Mouse (Mus musculus) limb, embryonic 14.5 days (tissue): Measurements from ENCODE around the gene Hcls1. TPM values are rescaled to one million over a fixed set of nuclear protein-coding genes. Genes with fewer than 3 reads are reported as not detected.

ENCODE experiments used
- ATAC-seq: fragments of 200-750 bp; cut with Nextera tagmentation; 2 replicates; pipeline ENCODE4 v1.8.0; 2017; ENCODE audit warnings: low read depth, moderate number of reproducible peaks, moderate TSS enrichment; ENCODE audit not compliant: low FRiP score
- DNase-seq: peaks from one replicate; pipeline ENCODE4 v3.0.0-alpha.2; 2015; ENCODE audit warnings: low spot score
- H3K27ac ChIP-seq: fragments of 300-500 bp; sonication (generic); replicated peaks from 2 replicates; pipeline ENCODE4 v1.5.1; 2014; ENCODE audit warnings: low read depth, mild to moderate bottlenecking, low read length, moderate library complexity, mixed read lengths
- H3K27me3 ChIP-seq: fragments of 300-500 bp; sonication (generic); 2 replicates; pipeline ENCODE4 v1.6.1; 2014; ENCODE audit warnings: low read length, mixed read lengths; ENCODE audit not compliant: control insufficient read depth, insufficient read depth
- H3K36me3 ChIP-seq: fragments of 300-500 bp; sonication (generic); 2 replicates; pipeline ENCODE4 v1.6.1; 2014; ENCODE audit warnings: mild to moderate bottlenecking, low read length, moderate library complexity, mixed read lengths; ENCODE audit not compliant: control insufficient read depth, insufficient read depth
- H3K4me1 ChIP-seq: fragments of 300-500 bp; sonication (generic); 2 replicates; pipeline ENCODE4 v1.6.1; 2014; ENCODE audit warnings: antibody characterized with exemption, low read length, mixed read lengths; ENCODE audit not compliant: control insufficient read depth, insufficient read depth
- H3K4me2 ChIP-seq: fragments of 300-500 bp; sonication (generic); replicated peaks from 2 replicates; pipeline ENCODE4 v1.6.1; 2014; ENCODE audit warnings: low read depth, mild to moderate bottlenecking, low read length, moderate library complexity; ENCODE audit not compliant: severe bottlenecking
- H3K4me3 ChIP-seq: fragments of 300-500 bp; sonication (generic); replicated peaks from 2 replicates; pipeline ENCODE4 v1.5.1; 2014; ENCODE audit warnings: low read length
- H3K9ac ChIP-seq: fragments of 300-500 bp; sonication (generic); 2 replicates; pipeline ENCODE4 v1.6.1; 2014; ENCODE audit warnings: mild to moderate bottlenecking, low read depth, low read length, moderate library complexity; ENCODE audit not compliant: severe bottlenecking
- H3K9me3 ChIP-seq: fragments of 300-500 bp; sonication (generic); 2 replicates; pipeline ENCODE4 v1.6.1; 2016; ENCODE audit warnings: low read length; ENCODE audit not compliant: control insufficient read depth
- POLR2A ChIP-seq: fragments of 200-500 bp; IDR thresholded peaks from 2 replicates; pipeline ENCODE4 v1.8.0; 2012; ENCODE audit warnings: inconsistent platforms, mild to moderate bottlenecking, moderate library complexity, borderline replicate concordance; ENCODE audit not compliant: insufficient read depth, insufficient read length; ENCODE audit errors: extremely low read depth
- WGBS: fragments of 180-500 bp; shearing (Covaris S2); extraction: QIAGEN DNeasy Blood & Tissue Kit; methylation state at CpG from one replicate; pipeline ENCODE4 v1.1.7; 2014; 5-methylcytosine and 5-hydroxymethylcytosine counted together
- polyA plus RNA-seq, 2 experiments: library from polyadenylated mRNA; depleted of rRNA in 1 of 2; stranded (reverse) in 1 of 2; unstranded in 1 of 2; fragments of >200 nt; fragmentation: Nextera tagmentation in 1 of 2; extraction: Ambion mirVana in 1 of 2; gene quantifications; 2 replicates each; pipeline versions ENCODE4 v1.2.1 to v1.2.3; 2012 to 2014

Gene Hcls1
- polyA plus RNA-seq, 2 experiments, result 3.3 to 7.7 TPM

DNA sequence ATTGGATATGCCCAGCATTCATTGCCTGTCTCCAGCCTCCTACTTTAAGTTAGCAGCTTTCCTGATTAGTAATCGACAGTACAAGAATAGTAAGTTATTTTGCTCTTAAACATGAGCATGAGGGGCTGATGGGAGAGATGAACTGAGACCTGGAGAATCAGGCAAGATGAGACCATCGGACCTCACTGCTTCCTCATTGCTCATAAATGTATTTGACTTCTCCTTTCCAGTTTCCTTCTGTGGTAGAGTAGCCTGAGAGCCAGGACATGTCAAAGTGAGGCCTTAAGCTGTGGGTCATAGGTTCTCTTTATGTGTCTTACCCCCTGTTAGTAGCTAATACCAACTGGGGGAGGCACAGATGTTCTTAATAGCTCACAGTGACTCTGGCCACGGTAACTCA, 1.0 kb downstream of the Hcls1 start:
- ATAC-seq (no peak), DNase-seq (no peak)
- H3K27ac ChIP-seq, result no peak overlapping the region
- 71% methylated on average over 3 of the region's 3 CpGs for WGBS
- TF ChIP-seq POLR2A, result no peak
- no peaks in the 10 kb centered on the region for H3K27me3 ChIP-seq
- no peaks in the 10 kb centered on the region for H3K9me3 ChIP-seq
- peaks cover 20% of the 10 kb centered on the region for H3K36me3 ChIP-seq
- no peak overlapping the region for H3K4me3 ChIP-seq
- no peak overlapping the region for H3K9ac ChIP-seq
- peaks cover 6% of the 10 kb centered on the region; the same call in 1 of the 2 replicates for H3K4me1 ChIP-seq
- H3K4me2 ChIP-seq, result no peak overlapping the region

DNA sequence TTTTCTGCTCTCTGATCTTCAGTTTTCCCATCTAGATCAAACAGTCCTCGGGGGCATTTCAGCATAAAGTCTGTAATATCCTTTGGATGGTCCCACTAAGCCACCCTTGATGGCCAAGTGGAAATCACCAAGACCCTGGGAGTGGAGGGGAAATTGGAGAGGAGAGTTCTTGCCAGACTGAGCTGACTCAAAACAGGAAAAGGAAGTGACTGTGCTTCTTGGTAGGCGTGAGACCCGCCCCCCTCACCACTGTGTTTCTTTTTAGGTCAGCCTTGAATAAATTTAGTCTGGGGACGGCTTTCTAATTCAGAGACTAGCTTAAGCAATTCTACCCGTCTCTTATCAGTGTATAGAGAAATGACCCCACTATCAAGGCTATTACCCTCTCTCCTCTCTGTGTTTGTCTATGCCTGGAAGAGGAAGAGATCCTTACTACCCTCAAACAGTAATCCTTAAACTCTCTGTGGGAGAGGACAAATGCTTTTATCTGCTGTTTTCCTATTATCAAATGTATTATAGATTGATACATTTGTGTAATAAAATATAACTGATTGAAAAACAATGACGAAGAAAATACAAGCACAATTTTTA, 6.4 kb downstream of the Hcls1 start:
- ATAC-seq (no peak), DNase-seq (no peak)
- no peak overlapping the region for H3K9ac ChIP-seq
- H3K4me3 ChIP-seq, result no peak overlapping the region
- H3K36me3 ChIP-seq, result no peaks in the 10 kb centered on the region
- H3K9me3 ChIP-seq, result no peaks in the 10 kb centered on the region
- no peak overlapping the region for H3K4me2 ChIP-seq
- WGBS, result 75% methylated on average over 6 of the region's 6 CpGs
- no peaks in the 10 kb centered on the region for H3K27me3 ChIP-seq
- no peak for TF ChIP-seq POLR2A
- H3K27ac ChIP-seq, result no peak overlapping the region
- no peaks in the 10 kb centered on the region; the same call in 1 of the 2 replicates for H3K4me1 ChIP-seq

DNA sequence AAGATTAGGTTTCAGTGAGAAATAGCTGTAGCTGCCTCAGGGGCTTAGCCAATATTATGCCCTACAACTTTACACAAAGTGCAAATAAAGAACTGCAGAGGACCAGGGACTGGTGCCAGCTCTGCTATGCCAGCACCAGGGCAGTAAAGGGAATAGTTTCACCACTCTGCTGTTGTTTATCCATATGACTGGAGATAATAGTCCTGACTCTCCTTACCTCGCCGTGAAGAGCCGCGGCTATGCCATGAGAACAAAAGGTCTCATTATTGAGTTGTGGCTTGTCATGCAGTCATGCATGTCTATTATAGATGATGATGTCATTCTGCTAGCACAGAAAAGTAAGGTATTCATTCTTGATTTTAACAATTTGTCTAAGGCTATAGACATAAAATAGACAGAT, 7.1 kb downstream of the Hcls1 start:
- H3K4me1 ChIP-seq, result no peaks in the 10 kb centered on the region; the same call in 1 of the 2 replicates
- no peak overlapping the region for H3K9ac ChIP-seq
- H3K9me3 ChIP-seq, result no peaks in the 10 kb centered on the region
- no peak for ATAC-seq
- no peak overlapping the region for H3K27ac ChIP-seq
- 82% methylated on average over 4 of the region's 4 CpGs for WGBS
- TF ChIP-seq POLR2A, result no peak
- H3K36me3 ChIP-seq, result no peaks in the 10 kb centered on the region
- no peak overlapping the region for H3K4me3 ChIP-seq
- no peaks in the 10 kb centered on the region for H3K27me3 ChIP-seq
- DNase-seq, result no peak
- H3K4me2 ChIP-seq, result no peak overlapping the region

DNA sequence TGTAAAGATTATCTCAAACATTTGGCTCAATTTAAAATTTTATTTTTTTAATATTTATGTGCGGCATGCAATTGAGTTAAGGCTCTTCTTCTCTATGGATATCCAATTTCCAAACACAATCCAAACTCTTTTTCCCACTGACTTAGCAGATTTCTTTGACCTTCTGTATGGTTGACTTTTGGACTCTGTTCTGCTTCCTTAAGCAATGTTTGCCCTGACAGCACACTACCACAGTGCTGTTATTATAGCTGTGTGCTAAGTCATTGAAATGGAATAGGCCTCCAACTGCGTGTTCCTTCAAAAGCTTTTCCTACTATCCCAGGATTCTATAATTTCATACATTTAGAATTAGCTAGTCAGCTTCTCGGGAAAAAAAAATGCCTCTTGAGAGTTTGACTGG, 8.8 kb downstream of the Hcls1 start:
- no peak overlapping the region for H3K4me2 ChIP-seq
- no peaks in the 10 kb centered on the region for H3K36me3 ChIP-seq
- H3K4me1 ChIP-seq, result no peaks in the 10 kb centered on the region; the same call in 1 of the 2 replicates
- H3K27ac ChIP-seq, result no peak overlapping the region
- H3K9me3 ChIP-seq, result no peaks in the 10 kb centered on the region
- no peak for DNase-seq
- H3K27me3 ChIP-seq, result no peaks in the 10 kb centered on the region
- whole genome bisulfite sequencing, result 83% methylated on average over 3 of the region's 3 CpGs
- TF ChIP-seq POLR2A, result no peak
- no peak overlapping the region for H3K4me3 ChIP-seq
- no peak for ATAC-seq
- no peak overlapping the region for H3K9ac ChIP-seq

DNA sequence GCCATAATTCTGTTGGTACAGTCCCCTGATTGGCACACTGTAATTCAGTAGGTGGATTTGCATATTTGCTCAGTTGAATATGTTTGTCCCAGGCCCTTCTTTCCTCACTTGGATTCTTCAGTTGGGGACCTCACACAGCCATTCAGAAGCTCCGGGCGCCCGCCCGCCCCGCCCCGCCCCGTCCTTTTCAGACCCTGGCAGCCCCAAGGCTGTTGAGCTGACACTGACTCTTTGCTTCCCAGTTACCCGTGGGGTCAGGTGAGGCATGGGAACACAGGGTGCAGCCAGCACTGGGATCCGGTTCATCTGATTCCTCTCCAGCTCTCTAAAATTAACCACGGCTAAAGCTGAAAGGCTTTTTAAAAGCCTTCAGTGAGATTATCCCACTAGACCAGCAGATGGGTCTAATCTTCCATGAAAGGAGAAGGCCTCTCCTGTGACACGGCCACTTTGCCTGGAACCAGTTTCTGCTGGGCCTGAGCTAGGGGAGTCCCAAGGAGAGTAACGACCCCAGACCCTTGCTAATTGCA, 10.2 kb downstream of the Hcls1 start:
- Histone ChIP-seq H3K4me2 (no peak overlapping the region), H3K4me1 (peaks cover 4% of the 10 kb centered on the region; the same call in 1 of the 2 replicates), H3K9me3 (no peaks in the 10 kb centered on the region), H3K27ac (no peak overlapping the region), H3K27me3 (no peaks in the 10 kb centered on the region), H3K9ac (no peak overlapping the region), H3K4me3 (no peak overlapping the region), H3K36me3 (no peaks in the 10 kb centered on the region)
- DNase-seq, result no peak
- ATAC-seq, result no peak
- WGBS, result 48% methylated on average over 12 of the region's 12 CpGs
- no peak for TF ChIP-seq POLR2A
